Mouse (Mus musculus) lung, postnatal 0 days (tissue): ENCODE results near the gene Zfr.

Source experiments
- CTCF ChIP-seq: IDR thresholded peaks from 2 replicates; pipeline ENCODE4 v1.5.1; 2016; ENCODE audit warnings: antibody characterized with exemption, mild to moderate bottlenecking
- EP300 ChIP-seq: IDR thresholded peaks from 2 replicates; pipeline ENCODE4 v1.6.1; 2016; ENCODE audit warnings: antibody characterized with exemption, mild to moderate bottlenecking, control low read depth

DNA sequence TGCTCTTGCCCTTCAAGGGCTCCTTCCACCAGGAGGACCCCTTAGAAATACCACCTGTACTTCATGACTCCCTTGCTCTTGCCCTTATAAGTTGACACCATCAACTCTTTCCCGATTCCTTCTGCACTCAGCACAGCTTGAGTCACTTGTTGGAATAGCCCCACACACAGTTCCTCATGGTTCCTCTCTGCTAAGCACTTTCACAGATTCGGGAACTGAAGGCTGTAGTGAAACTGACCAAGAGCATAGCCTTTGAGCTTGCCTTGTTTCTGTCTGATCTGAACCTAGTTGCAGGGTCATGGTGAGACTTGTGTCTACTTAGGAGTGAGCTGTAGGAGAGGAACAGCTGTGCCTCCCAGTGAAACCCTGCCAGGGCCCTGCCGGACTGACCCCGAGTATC, 115.4 kb downstream of the Zfr start:
- TF ChIP-seq CTCF (no peak), EP300 (no peak)
